Mouse (Mus musculus) ES-E14 (cell line): Measurements from ENCODE around the gene Slc9a8. TPM values are rescaled to one million over a fixed set of nuclear protein-coding genes. Genes with fewer than 3 reads are reported as not detected.

Experiments used
- DNase-seq: peaks from one replicate; pipeline ENCODE4 v3.0.0-alpha.2; 2013; ENCODE audit warnings: low read depth, low spot score
- H3K27ac ChIP-seq: 2 replicates; pipeline ENCODE4 v1.5.1; 2012; ENCODE audit warnings: low read depth, mild to moderate bottlenecking, low read length, moderate library complexity, mixed read lengths; ENCODE audit not compliant: poor library complexity, insufficient read depth, severe bottlenecking
- H3K36me3 ChIP-seq: 2 replicates; pipeline ENCODE4 v1.6.1; 2012; ENCODE audit warnings: mild to moderate bottlenecking, low read length, moderate library complexity, mixed read lengths; ENCODE audit not compliant: control insufficient read depth, poor library complexity, insufficient read depth, severe bottlenecking
- H3K4me1 ChIP-seq, 2 experiments: fragments of 150-350 bp in 1 of 2; sonication (generic) in 1 of 2; 2 replicates each; pipeline ENCODE4 v1.6.1; 2012; ENCODE audit warnings: low read length in 2 of 2, mild to moderate bottlenecking in 1 of 2, mixed read lengths in 1 of 2; ENCODE audit not compliant: control insufficient read depth in 2 of 2, insufficient read depth in 2 of 2, poor library complexity in 1 of 2
- H3K4me3 ChIP-seq, 2 experiments: fragments of 150-350 bp in 1 of 2; sonication (generic) in 1 of 2; 2 replicates each; pipeline ENCODE4 v1.5.1; 2012; ENCODE audit warnings: low read length in 2 of 2, low read depth in 1 of 2, mild to moderate bottlenecking in 1 of 2, mixed read lengths in 1 of 2; ENCODE audit not compliant: insufficient read depth in 1 of 2, poor library complexity in 1 of 2, severe bottlenecking in 1 of 2
- H3K9ac ChIP-seq: 2 replicates; pipeline ENCODE4 v1.6.1; 2012; ENCODE audit warnings: low read depth, mild to moderate bottlenecking, low read length, mixed read lengths; ENCODE audit not compliant: poor library complexity, insufficient read depth, severe bottlenecking
- H3K9me3 ChIP-seq: fragments of 150-350 bp; sonication (generic); 2 replicates; pipeline ENCODE4 v1.6.1; 2012; ENCODE audit warnings: low read depth, mild to moderate bottlenecking, low read length; ENCODE audit not compliant: control insufficient read depth, insufficient read depth
- CHD2 ChIP-seq: IDR thresholded peaks from 2 replicates; pipeline ENCODE4 v1.6.1; 2014; ENCODE audit warnings: mild to moderate bottlenecking, low read depth, low read length, inconsistent platforms
- HCFC1 ChIP-seq: IDR thresholded peaks from 2 replicates; pipeline ENCODE4 v1.6.1; 2012; ENCODE audit warnings: low read length, inconsistent platforms, borderline replicate concordance; ENCODE audit not compliant: insufficient read depth
- MAFK ChIP-seq: IDR thresholded peaks from 2 replicates; pipeline ENCODE4 v1.6.1; 2014; ENCODE audit warnings: mild to moderate bottlenecking, low read depth, low read length, inconsistent platforms; ENCODE audit not compliant: insufficient read depth
- ZC3H11A ChIP-seq: IDR thresholded peaks from 2 replicates; pipeline ENCODE4 v1.6.1; 2012; ENCODE audit warnings: low read depth, mild to moderate bottlenecking, inconsistent platforms, low read length, borderline replicate concordance
- ZNF384 ChIP-seq: IDR thresholded peaks from 2 replicates; pipeline ENCODE4 v1.6.1; 2012; ENCODE audit warnings: low read depth, low read length, inconsistent platforms
- in situ Hi-C, 2 experiments: fragments of 600-800 bp; cut with MboI; formaldehyde crosslinking; loops; one replicate each; pipeline ENCODE4 v1.15.1; 2025; ENCODE audit warnings: low sequenced_read_pairs in 2 of 2, inconsistent platforms in 1 of 2; ENCODE audit not compliant: unreplicated experiment in 2 of 2
- total RNA-seq: library from RNA; depleted of rRNA; stranded (reverse); fragments of 300-350 nt; gene quantifications from 2 replicates; pipeline ENCODE4 v1.2.3, GENCODE M21; 2012

The Slc9a8 gene
- total RNA-seq, 1 experiment: 38.6 TPM

- Histone ChIP-seq H3K9me3 (no peaks in the 10 kb centered on the region), H3K9ac (no peak overlapping the region), H3K4me1 (peaks cover 11 to 13% of the 10 kb centered on the region in 2 experiments), H3K36me3 (no peaks in the 10 kb centered on the region), H3K4me3 (no peak overlapping the region), H3K27ac (no peak overlapping the region)
- no peak for DNase-seq
- in situ Hi-C loops: no loop called here
- TF ChIP-seq HCFC1: no peak
- no peak for TF ChIP-seq MAFK
- TF ChIP-seq ZC3H11A: no peak
- TF ChIP-seq ZNF384: no peak
- no peak for TF ChIP-seq CHD2
These were observed 39.9 kb upstream of the Slc9a8 start for GRCm38 (mm10) chr2:167381596-167381995.

- DNase-seq: no peak
- Histone ChIP-seq H3K9ac (no peak overlapping the region), H3K27ac (no peak overlapping the region), H3K4me3 (no peak overlapping the region), H3K36me3 (no peaks in the 10 kb centered on the region), H3K9me3 (no peaks in the 10 kb centered on the region), H3K4me1 (peaks cover 11 to 13% of the 10 kb centered on the region in 2 experiments)
- in situ Hi-C loops: no loop called here
- TF ChIP-seq HCFC1 (no peak), ZC3H11A (no peak), CHD2 (no peak), ZNF384 (no peak), MAFK (no peak)
These were observed 39.1 kb upstream of the Slc9a8 start for GRCm38 (mm10) chr2:167382389-167382788.

- Histone ChIP-seq H3K9ac (no peak overlapping the region), H3K36me3 (no peaks in the 10 kb centered on the region), H3K4me1 (peaks cover 6 to 8% of the 10 kb centered on the region in 2 experiments), H3K4me3 (no peak overlapping the region), H3K9me3 (no peaks in the 10 kb centered on the region), H3K27ac (no peak overlapping the region)
- in situ Hi-C loops: no loop called here
- TF ChIP-seq HCFC1 (no peak), ZC3H11A (no peak), MAFK (no peak)
- no peak for DNase-seq
These were observed 37.8 kb upstream of the Slc9a8 start for GRCm38 (mm10) chr2:167383666-167384083.

DNA sequence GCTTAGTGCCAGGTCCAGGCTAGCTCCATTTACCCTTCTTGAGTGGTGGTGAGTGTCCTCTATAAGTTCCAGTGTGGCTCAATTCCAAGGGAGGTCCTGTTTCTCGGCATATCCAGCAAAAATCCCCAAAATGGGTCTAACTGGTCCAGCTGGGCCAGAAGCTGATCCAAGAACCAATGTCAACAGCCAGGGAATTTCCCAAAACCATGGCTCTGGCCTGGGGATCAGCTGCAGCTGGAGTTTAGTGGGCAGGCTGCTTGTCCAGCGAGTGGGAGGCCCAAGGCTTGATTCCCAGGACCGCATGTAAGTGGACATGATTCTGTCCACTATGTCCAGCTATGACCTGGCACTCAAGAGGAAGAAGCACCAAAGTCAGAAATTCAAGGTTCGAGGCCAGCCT is 35.1 kb upstream of the Slc9a8 start:
- TF ChIP-seq CHD2 (no peak), MAFK (no peak), ZC3H11A (no peak), ZNF384 (no peak), HCFC1 (no peak)
- no peak for DNase-seq
- H3K9ac ChIP-seq: no peak overlapping the region
- in situ Hi-C loops: no loop called here
- no peak overlapping the region for H3K4me3 ChIP-seq
- H3K36me3 ChIP-seq: no peaks in the 10 kb centered on the region
- H3K4me1 ChIP-seq: peaks cover 0 to 3% of the 10 kb centered on the region in 2 experiments; a peak in 2 of 4 replicates
- H3K27ac ChIP-seq: no peak overlapping the region
- no peaks in the 10 kb centered on the region for H3K9me3 ChIP-seq

GRCm38 (mm10) chr2:167386998-167387397 is 34.5 kb upstream of the Slc9a8 start:
- H3K9ac ChIP-seq: no peak overlapping the region
- TF ChIP-seq HCFC1 (no peak), ZC3H11A (no peak), CHD2 (no peak), ZNF384 (no peak), MAFK (no peak)
- no peaks in the 10 kb centered on the region for H3K9me3 ChIP-seq
- no peak overlapping the region for H3K27ac ChIP-seq
- H3K36me3 ChIP-seq: no peaks in the 10 kb centered on the region
- in situ Hi-C loops: no loop called here
- H3K4me1 ChIP-seq: peaks cover 0 to 3% of the 10 kb centered on the region in 2 experiments; a peak in 2 of 4 replicates
- no peak for DNase-seq
- no peak overlapping the region for H3K4me3 ChIP-seq
